Mouse (Mus musculus): ENCODE data around the gene Pard3.

DNA sequence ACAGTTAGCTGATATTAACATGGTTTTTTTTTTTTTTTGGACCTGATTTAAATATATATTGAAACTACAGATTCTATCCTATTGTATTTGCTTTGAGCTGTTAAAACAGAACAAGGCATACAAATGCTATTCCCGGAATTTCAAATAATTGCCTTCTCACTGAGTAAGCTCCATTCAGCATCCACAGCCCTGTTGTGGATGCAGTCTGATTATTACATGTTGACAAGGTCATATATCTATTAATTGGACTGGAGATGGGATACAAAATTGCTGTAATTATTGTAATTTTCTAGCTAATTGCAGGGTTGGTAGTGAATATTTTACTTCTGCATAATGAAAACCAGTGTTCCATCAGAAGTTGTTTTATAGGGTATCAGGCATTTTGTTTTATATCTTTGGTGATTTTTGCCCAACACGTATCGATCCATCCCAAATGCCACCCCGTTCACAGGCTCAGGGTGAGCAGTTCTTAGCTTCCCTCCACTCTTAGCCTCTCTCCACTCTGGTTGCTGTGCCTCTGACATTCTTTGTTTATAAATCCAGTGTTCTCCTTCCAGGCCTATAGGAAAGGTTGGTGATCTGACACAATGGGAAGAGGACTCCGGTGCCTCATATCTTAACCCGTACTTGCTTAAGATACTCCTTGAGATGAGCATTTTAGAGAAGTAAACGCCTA is 216.7 kb downstream of the Pard3 start:
- TF ChIP-seq EP300 (optimal IDR thresholded peaks at IDR 0.05), result no peak
- no peak for TF ChIP-seq CTCF (IDR thresholded peaks at IDR 0.05; ENCODE audit: low read depth)

Data from stomach, postnatal 0 days (tissue).